Mouse (Mus musculus) Muller cell, postnatal 12 days (primary cell): ENCODE results near the gene Limk1.
A peak's percentile ranks its signal among the peaks of the same experiment; 100 is the strongest.
"Not testable (repeated sequence)": the region's sequence is repeated elsewhere in the genome, so short reads cannot be mapped to it uniquely, and the experiment has no call there.

Experiments
- DNase-seq: peaks from one replicate; pipeline ENCODE4 v3.0.0-alpha.2; 2015; ENCODE audit errors: inconsistent ontology term

Gene Limk1

DNA sequence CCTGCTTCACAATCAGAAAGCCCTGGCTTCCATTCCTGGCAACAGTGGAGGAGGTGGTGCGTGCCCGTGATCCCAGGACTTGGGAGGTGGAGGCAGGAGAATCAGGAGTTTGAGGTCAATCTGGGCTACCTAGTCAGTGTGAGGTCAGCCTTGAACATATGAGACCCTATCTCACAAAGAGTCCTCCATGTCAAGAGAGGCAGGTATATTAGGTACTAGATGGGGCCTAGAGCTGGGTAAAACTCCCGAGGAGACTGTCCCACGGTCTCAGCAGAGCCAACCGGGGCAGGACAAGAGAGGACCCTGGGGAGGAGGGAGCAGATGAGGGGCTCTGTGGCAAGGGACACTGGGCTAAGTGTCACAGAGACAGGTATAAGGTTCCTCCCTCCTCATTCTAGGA lies 10.9 kb downstream of the Limk1 start:
- no peak for DNase-seq

DNA sequence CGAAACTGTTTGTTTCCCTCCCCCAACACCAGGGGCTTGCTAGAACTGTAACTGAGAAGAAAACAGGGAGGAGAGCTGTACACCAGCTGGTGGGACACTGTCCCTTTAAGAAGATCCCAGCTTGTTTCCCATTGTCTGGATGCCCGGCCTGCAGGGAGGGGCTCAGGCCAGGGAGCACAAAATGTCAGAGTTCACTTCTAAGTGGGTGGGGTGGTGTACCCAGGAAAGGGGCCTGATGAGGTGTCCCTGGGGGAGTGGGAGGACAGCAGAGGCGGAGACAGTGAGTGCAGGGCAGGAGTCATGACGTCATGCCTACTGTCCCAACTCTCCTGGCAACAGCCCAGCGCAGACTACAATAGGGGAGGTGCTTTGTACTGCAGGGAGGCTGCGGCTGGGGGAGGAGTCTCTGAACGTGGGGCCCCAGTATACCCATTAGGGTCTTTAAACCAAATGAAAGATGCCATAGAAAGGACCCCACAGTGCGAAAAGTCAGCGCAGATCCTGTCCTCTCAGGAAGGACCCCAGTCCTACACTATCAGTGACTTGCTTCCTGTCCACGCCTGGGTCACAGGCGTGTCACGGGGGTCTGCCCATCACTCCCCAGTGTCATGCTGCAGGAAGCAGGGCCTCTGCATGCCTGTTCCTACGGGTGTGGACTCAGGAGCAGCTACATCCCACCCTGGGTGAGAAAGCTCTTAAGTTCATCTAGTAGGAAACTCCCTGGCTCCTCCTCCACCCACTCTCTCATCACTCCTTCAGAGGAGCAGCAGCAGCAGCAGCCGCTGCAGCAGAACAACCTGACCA lies 12.2 kb downstream of the Limk1 start:
- peak; percentile 82 for DNase-seq

DNA sequence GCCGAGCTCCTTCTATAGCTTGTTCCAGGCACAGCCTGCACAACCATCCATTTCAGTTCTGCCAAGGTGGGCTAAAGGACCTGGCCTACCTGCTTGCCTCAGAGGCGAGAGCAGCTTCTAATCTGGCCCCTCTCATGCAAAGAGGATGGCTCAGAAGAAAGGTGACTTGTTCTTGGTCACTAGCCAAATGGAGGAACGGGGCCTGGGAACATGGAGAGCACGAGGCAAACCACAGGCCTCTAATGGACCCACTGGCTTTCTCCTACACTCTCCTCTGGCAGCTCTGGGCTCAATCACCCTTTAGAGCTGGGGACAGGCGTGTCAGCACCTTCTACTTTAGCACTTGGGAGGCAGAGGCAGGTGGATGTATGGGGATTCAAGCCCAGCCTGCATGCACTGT lies 13.4 kb downstream of the Limk1 start:
- DNase-seq, result no peak

DNA sequence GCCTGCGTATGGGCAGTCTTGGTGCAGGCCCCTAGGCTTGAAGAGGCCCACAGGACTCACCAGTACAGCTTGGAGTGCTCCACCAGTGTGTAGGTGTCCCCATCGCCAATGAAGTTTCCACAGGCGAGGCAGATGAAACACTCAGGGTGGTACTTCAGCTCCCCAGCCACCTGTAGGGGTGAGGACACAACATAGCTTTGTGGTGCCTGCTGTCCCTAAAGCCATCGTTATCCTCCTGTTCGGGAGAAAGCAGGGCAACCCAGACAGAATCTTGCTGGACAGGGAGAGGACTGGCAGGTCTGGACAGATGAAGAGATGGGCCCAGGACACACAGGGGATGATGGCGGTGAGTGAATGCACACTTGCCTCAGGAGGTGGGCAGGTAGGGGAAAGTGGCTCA lies 15.8 kb downstream of the Limk1 start:
- no peak for DNase-seq

DNA sequence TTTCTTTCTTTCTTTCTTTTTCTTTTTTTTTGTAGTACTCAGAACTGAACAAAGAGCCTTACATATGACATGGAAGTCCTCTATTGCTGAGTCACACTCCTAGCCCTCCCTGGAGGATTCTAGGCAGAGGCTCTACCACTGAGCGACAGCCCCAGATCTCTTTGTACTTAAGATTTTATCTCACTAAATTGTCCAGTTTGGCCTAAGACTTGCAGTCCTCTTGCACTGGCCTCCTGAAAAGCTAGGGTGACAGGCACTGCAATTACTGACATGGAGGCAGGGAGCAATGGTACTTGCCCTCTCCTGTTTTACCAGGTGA lies 16.2 kb downstream of the Limk1 start:
- DNase-seq, result no peak

DNA sequence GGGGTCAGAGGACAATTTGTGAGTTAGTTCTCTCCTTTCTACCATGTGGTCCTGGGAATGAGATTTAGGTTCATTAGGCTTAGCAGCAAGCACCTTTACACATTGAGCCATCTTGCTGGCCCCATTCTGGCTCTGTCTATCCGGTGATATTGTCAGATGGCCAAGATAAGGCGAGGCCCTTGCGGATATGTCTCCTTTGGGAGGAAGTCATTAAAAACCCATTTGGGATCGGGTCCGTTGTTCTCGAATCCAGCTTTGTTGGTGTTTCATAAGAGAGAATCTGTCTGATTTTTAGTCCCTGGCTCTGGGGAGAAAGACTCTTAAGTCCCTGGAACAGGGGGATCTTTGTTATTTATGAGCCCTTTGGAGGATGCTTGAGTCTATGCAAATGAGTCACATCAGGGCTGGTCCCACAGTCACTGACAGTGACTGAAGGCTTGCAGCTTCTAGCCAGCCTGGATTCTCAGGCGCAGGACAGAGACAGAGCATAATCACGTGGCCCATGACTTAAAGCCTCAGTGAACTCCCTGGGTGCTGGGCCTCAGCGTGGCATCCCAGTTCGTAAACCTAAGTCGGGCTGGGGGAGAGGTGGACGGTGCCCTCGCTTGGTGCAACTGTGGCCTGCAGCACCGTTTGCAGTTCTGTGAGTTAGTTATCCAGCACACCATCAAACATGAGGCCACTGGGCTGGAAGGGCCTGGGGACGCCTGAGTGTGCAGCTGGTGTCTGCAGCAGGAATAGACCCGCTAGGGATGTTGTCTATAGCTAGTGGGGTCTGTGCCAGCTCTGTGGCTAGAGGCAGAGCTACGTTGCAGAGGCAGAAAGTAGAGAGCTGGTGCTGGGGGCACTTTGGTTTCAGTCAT lies 16.8 kb downstream of the Limk1 start:
- no peak for DNase-seq

DNA sequence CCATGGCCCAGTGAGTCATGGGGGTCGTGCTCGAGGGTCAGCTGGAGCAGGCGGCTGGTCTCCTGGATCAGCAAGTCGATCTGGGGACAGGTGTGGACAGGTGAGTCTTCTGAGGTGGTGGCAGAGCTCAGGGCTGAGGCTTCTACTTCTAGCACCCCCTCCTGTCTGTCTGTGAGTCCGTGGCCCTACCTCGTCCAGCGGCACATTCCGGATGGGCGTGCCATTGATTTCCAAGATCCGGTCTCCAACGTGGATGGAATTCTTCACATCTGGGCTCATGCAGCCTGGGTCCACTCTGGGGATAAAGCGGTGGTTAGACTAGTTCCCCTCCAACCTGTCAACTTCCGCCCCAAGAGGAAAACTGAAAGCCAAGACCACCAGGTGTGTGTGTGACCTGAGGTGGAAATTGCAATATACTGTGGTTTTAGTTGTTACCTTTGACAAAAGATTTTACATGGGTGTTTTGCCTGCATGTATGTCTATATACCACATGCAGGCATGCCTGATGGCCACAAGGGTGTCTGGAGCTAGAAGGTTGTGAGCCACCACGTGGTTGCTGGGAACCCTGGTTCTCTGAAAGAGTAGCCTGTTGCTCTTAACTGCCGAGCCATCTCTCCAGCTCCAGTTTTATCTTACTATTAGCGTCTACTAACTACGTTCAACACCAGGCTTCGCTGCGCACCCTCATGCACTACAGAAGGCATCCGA lies 19.2 kb downstream of the Limk1 start:
- no peak for DNase-seq

DNA sequence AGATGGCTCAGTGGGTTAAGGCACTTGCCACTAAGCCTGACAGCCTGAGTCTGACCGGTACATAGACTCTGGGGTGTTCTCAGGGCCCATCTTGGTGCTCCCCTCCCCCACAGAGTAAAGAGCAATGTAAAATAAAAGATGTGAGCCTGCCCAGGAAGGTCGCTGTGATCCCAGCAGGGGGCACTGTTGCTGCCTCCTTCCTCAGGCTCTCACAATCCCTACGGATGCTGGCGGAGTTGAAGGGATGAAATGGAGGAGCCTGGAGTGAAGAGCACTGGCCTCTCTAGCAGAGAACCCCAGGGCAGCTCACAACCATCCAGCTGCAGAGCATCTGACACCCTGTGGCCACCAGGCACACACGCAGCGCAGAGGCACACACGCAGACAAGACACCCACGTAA lies 19.9 kb downstream of the Limk1 start:
- no peak for DNase-seq

DNA sequence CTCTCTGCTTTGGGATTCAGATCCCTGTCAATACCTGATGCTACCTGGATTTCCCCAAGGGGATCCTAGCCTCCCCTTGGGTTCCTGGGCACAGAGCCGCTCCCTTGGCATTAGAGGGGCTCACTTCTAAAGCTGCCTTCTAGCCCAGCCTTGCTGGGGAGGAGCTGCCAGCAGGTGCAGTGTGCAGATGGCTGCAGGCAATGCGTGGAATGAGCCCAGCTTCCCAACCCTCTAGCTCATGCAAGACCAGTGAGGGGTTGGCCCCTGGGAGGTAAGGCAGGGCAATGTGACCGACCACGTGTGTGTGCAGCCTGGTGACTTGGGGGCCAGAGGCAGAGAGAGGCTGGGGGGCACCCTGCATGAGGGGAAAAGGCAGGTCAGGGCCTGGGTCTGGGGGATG lies 31.7 kb downstream of the Limk1 start:
- no peak for DNase-seq

DNA sequence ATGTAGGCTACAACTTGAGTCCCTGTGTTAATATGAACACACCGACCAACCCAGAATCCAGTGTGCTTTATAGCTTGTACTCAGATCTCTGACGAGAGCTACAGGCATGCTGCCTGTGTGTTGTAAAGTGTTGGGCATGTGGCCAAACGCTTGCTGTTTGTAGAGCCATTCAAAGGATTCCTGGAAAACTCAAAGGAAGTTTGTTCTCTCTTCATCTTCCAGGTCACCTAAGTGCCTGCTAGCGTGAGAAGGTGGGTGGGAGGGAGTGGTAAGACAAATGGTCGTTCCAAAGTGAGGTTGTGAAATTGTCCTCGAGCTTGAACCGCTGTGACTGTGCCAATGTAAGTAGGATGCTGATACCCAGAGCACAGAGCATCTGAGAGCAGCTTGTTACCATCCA lies 36.4 kb downstream of the Limk1 start:
- DNase-seq, result no peak

DNA sequence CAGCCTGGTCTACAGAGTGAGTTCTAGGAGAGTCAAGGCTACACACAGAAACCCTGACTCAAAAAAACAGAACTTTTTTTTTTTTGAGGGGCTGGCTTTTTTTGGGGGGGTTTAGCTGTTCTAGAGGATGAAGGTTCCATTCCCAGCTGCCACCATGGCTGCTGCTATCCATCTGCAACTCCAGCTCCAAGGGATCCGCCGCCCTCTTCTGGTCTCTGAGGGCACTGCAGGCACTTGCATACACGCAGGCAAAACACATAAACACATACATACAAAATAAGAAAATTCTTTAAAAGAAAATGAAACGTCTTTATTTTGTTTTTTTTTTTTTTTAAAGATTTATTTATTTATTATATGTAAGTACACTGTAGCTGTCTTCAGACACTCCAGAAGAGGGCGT lies 37.5 kb downstream of the Limk1 start:
- no peak for DNase-seq

DNA sequence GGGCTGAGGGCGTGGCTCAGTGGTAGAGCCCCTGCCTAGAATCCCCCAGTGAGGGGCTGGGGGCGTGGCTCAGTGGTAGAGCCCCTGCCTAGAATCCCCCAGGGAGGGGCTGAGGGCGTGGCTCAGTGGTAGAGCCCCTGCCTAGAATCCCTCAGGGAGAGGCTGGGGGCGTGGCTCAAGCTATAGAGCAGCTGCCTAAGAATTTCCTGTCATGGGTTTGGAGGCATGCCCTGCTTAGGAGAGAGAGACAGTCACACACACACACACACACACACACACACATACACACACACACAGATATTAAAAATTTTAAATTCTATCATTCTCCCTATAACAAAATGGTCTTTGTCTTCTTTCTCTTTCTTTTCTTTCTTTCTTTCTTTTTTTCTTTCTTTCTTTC lies 39.4 kb downstream of the Limk1 start:
- not testable (repeated sequence) for DNase-seq

DNA sequence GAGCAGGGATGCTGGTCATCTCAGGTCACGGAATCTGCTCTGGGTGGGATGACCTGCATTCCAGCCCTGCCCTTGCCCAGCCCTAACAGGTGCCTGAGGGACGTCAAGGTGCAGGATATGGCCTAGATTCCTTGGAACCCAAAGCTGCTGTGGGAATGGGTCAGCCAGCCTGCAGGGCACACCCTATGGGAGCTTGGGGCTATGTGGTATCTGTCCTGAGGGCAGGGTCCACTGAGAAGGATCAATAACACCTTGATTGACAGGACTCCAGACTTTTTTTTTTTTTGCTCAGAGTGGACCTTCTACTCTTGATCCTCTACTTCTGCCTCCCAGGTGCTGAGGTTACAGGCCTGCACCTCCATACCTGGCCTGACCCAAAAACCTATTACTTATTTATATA lies 41.0 kb downstream of the Limk1 start:
- DNase-seq, result no peak

DNA sequence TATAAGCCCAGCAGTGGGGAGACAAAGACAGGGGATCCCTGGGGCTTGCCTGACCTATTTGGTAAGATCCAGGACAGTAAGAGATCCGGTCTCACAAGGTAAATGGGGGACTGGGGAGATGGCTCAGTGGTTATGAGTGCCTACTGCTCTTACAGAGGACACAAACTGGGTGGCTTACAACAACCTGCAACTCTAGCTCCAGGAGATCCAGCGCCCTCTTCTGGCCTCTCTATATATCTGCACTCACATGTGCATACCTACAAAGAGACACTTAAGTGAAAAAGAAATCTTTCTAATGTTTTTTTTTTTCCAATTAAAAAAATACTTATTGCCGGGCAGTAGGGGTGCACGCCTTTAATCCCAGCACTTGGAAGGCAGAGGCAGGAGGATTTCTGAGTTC lies 41.9 kb downstream of the Limk1 start:
- no peak for DNase-seq

DNA sequence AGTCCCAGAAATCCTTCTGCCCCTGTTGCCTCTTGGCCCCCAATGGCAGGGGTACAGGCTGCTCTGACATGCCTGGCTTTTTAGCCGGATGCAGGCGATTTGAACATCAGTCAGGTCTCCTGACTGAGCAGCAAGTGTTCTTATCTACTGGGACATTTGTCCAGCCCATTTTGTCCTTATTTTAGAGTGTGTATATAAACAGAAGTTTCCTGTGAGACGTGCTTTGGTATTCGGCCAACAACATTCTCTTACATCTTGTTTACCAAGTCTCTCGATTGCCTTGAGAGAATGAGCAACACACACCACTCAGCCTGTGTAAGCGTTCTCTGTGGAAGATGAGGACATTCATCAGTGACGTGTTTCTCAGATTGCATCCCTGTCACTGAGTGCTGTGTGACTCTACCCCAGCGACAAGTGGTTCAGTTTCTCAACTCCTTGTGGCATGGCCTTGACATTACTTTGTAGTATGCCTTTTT lies 43.7 kb downstream of the Limk1 start:
- DNase-seq, result no peak

DNA sequence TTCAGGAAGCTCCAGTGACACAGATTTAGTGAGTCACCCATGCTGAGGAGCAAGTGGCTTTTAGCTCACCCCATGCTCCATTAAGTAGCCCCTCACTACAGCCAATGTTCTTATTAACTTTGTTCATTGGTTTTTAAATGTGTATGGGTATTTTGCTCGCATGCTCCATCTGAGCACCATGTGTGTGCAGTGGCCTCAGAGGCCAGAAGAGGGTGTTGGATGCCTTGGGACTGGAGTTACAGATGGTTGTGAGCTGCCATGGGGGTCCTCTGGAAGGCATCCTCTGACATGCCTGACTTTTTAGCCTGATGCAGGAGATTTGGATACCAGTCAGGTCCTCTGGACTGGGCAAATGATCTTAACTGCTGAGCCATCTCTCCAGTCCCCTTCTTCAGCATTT lies 44.3 kb downstream of the Limk1 start:
- DNase-seq, result no peak

DNA sequence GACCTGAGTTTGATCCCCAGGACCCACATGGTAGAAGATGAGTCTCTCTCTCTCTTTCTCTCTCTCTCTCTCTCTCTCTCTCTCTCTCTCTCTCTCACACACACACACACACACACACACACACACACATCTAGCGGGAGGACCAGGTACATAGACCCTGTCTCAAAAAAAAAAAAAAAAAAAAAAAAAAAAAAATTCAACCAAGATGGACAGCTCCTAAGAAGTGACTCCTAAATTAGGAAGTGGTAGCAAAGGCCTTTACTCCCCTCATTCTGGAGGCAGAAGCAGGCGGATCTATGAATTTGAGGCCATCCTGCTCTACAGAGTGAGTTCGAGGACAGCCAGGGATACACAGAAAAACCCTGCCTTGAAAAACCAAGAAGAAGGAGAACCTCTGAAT lies 48.0 kb downstream of the Limk1 start:
- no peak for DNase-seq

DNA sequence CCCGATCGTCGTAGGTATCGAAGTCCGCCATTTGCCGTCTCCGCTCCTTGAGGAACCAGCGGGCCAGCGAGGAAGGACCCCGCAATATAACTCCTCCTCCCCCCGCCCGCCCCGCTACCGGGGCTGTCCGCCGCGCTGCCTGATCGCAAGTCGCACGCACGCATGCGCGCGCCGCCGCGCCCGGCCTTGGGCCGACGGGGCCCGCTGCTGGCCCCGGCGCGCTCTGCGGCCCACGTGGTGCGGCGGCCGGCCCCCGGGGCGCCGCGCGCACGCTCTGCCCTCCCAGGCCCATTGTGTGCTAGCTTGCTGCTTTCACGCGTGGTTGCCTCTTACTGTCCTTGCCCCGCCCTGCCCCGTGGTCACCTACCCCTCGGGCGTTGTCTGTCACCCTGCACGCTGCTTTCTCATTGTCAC lies 49.1 kb downstream of the Limk1 start, which contains the start of gene Eif4h:
Eif4h (minus strand) TSS at position 222 of the 414 bp plus-strand sequence.
- peak; percentile 98 for DNase-seq

DNA sequence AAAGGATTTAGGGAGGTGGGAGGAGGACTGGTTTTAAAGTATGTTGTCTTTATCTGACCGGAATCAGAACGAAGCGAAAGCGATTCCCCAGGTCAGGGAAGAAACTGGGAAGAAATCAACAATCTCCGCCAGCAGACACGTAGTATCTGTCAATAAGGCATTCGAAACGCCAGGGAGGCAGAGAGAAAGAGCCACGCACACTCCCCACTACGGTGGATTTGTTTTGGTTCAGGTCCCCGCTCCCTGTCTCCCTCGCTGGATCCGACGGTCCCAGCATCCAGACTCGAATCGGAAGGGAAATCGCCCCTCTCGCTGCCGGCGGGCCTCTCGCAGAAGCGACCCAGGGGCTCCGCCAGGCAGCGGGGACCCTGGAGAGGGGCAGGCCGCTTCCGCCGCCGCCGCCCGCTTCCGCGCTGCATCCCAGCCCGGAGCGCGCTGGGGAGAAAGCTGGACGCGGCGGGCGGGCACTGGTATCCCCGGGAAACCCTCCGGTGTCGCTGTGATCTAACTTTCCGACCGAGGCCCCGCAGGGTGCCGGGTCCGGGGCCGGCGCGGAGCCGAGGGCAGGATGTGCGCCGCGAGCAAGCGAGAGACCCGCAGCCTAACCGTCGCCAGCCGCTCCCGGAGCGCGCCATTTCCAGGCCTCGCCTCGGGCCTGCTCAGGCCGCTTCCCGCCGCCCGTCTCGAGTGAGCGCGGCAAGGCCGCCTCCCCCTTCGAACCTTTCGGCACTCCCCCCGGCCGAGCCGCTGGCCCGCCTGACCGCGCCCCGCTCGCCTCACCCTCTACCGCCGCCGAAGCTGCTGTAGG lies 49.7 kb downstream of the Limk1 start:
- no peak for DNase-seq

DNA sequence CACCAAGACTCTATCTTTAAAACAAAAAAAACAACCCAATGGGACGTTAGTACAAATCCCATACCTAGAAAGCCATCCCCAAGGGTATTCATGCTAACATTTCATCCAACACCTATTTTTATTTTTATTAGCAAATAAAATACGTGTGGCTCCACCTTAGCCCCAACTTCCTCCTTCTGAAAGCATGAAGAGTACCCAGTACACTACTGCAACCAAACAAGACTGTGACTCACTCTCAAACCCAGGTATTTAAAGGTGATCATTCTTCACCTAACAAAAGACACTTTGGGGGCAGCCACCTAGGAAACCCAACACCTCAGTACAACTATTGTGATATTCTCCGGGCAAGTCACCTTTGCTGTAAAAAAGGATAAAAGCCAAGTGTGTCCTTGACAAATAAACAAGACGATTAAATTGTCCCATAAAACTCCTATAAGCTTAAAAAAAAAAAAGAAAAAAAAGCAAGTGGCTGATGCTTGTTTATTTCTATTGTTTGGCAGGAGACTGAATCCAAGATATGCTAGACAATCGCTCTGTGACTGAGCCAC lies 50.5 kb downstream of the Limk1 start:
- DNase-seq, result no peak

DNA sequence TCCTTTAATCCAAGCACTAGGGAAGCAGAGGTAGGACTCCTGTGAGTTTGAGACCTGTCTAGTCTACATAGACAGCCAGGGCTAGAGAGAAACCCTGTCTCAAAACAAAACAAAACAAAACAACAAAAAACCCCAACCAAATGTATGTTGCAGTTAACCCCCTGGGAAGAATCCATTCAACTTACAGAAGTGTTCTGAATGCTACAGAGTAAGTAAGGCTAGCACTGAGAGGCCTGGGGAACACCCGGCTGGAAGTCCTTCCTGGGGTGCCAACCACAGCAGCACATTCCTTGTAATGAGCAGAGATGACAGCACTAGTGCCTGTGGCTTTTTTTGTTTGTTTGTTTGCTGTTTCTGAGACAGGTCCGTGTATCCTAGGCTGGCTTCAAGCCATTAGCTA lies 55.6 kb downstream of the Limk1 start:
- peak; percentile 25 for DNase-seq
